Mouse (Mus musculus): ENCODE measurements around the gene Zfp61.

Zfp61 gene

GRCm38 (mm10) chr7:24254633-24255474, 46.2 kb downstream of the Zfp61 start, which contains the start of gene Zfp108:
Zfp108 (plus strand) TSS chr7:24254794.
- Histone ChIP-seq H3K36me3 (ENCODE audit: control insufficient read depth, insufficient read depth, low read length, poor library complexity, severe bottlenecking) (no peaks in the 10 kb centered on the region), H3K27me3 (ENCODE audit: control insufficient read depth, insufficient read depth, low read length, poor library complexity, severe bottlenecking) (no peaks in the 10 kb centered on the region)
- DNase-seq (ENCODE audit: low read depth, low spot score), result peak; percentile 39

- H3K36me3 ChIP-seq (ENCODE audit: control insufficient read depth, insufficient read depth, low read length, poor library complexity, severe bottlenecking), result no peaks in the 10 kb centered on the region
- no peaks in the 10 kb centered on the region for H3K27me3 ChIP-seq (ENCODE audit: control insufficient read depth, insufficient read depth, low read length, poor library complexity, severe bottlenecking)
- no peak for DNase-seq (ENCODE audit: low read depth, low spot score)
Observed at GRCm38 (mm10) chr7:24253779-24254615, 47.0 kb downstream of the Zfp61 start.
